Mouse (Mus musculus) hindbrain, postnatal 0 days (tissue): ENCODE data around the gene Hecw2. TPM values are rescaled to one million over a fixed set of nuclear protein-coding genes. Genes with fewer than 3 reads are reported as not detected.

Experiments
- ATAC-seq: fragments of 200-750 bp; cut with Nextera tagmentation; 2 replicates; pipeline ENCODE4 v1.8.0; 2017; ENCODE audit warnings: mild to moderate bottlenecking, moderate TSS enrichment, moderate library complexity
- DNase-seq: peaks from one replicate; pipeline ENCODE4 v3.0.0-alpha.2; 2015; ENCODE audit warnings: low spot score
- H3K27ac ChIP-seq: fragments of 300-500 bp; sonication (generic); 2 replicates; pipeline ENCODE4 v1.5.1; 2014; ENCODE audit warnings: mild to moderate bottlenecking
- H3K27me3 ChIP-seq: fragments of 300-500 bp; sonication (generic); 2 replicates; pipeline ENCODE4 v1.6.1; 2014; ENCODE audit warnings: low read length, mixed read lengths; ENCODE audit not compliant: insufficient read depth
- H3K36me3 ChIP-seq: fragments of 300-500 bp; sonication (generic); 2 replicates; pipeline ENCODE4 v1.6.1; 2014; ENCODE audit warnings: low read length, mixed read lengths; ENCODE audit not compliant: insufficient read depth
- H3K4me1 ChIP-seq: fragments of 300-500 bp; sonication (generic); 2 replicates; pipeline ENCODE4 v1.6.1; 2014; ENCODE audit warnings: antibody characterized with exemption, low read length, mixed read lengths; ENCODE audit not compliant: insufficient read depth
- H3K4me2 ChIP-seq: fragments of 300-500 bp; sonication (generic); 2 replicates; pipeline ENCODE4 v1.6.1; 2014; ENCODE audit warnings: low read depth, mild to moderate bottlenecking, low read length, moderate library complexity, mixed read lengths
- H3K4me3 ChIP-seq: fragments of 300-500 bp; sonication (generic); 2 replicates; pipeline ENCODE4 v1.5.1; 2014; ENCODE audit warnings: low read length
- H3K9ac ChIP-seq: fragments of 300-500 bp; sonication (generic); replicated peaks from 2 replicates; pipeline ENCODE4 v1.6.1; 2014; ENCODE audit warnings: mild to moderate bottlenecking, low read length, moderate library complexity, mixed read lengths
- H3K9me3 ChIP-seq: fragments of 300-500 bp; sonication (generic); 2 replicates; pipeline ENCODE4 v1.6.1; 2016; ENCODE audit warnings: low read length, mixed read lengths
- CTCF ChIP-seq: IDR thresholded peaks from 2 replicates; pipeline ENCODE4 v1.5.1; 2016; ENCODE audit warnings: antibody characterized with exemption, control low read depth, low read depth
- WGBS: fragments of 180-500 bp; shearing (Covaris S2); extraction: QIAGEN DNeasy Blood & Tissue Kit; methylation state at CpG from one replicate; pipeline ENCODE4 v1.1.7; 2014; 5-methylcytosine and 5-hydroxymethylcytosine counted together
- polyA plus RNA-seq: library from polyadenylated mRNA; unstranded; fragments of >200 nt; fragmentation: Nextera tagmentation; extraction: Ambion mirVana; gene quantifications from 2 replicates; pipeline ENCODE4 v1.2.1, GENCODE M21; 2015
- total RNA-seq: library from RNA; depleted of rRNA; stranded (reverse); fragments of >200 nt; gene quantifications from 2 replicates; pipeline ENCODE4 v1.2.3, GENCODE M21; 2014

The Hecw2 gene
- total and polyA plus RNA-seq, 2 experiments from 2014 or later: 6.3 to 21.1 TPM

GRCm38 (mm10) chr1:53797811-53798210 is 397.2 kb downstream of the Hecw2 start:
- no peak overlapping the region for H3K4me3 ChIP-seq
- H3K4me1 ChIP-seq: no peaks in the 10 kb centered on the region
- H3K4me2 ChIP-seq: no peak overlapping the region
- TF ChIP-seq CTCF: no peak
- no peak overlapping the region for H3K9ac ChIP-seq
- H3K27me3 ChIP-seq: no peaks in the 10 kb centered on the region
- H3K27ac ChIP-seq: no peak overlapping the region
- DNase-seq (no peak), ATAC-seq (no peak)
- 74% methylated on average over 3 of the region's 3 CpGs for WGBS
- no peaks in the 10 kb centered on the region for H3K36me3 ChIP-seq
- H3K9me3 ChIP-seq: no peaks in the 10 kb centered on the region

GRCm38 (mm10) chr1:53797074-53797473 is 397.9 kb downstream of the Hecw2 start:
- Histone ChIP-seq H3K9ac (no peak overlapping the region), H3K4me1 (no peaks in the 10 kb centered on the region), H3K36me3 (no peaks in the 10 kb centered on the region), H3K9me3 (no peaks in the 10 kb centered on the region), H3K27me3 (no peaks in the 10 kb centered on the region), H3K4me2 (no peak overlapping the region), H3K4me3 (no peak overlapping the region), H3K27ac (no peak overlapping the region)
- no peak for TF ChIP-seq CTCF
- ATAC-seq: no peak
- 91% methylated on average over 5 of the region's 5 CpGs for WGBS
- no peak for DNase-seq

DNA sequence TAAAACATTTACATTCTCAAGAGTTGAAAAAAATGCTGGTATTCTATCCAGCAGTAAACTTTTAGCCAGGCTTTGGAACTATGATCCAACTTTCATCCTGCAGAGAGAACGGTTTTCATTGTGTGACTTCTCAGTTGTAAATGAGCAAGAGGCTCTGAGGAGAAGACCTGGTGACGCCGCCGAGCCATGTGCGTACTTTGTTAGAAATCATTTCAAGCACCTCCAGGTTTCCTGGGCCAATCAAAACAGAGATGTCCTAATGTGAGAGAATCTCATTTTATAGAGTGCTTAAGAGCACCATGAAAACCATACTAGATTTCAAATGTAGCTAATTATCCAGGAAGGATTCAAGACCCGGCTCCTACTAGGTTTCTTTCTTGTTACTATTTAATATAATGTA is 398.7 kb downstream of the Hecw2 start:
- Histone ChIP-seq H3K27me3 (no peaks in the 10 kb centered on the region), H3K27ac (no peak overlapping the region), H3K4me3 (no peak overlapping the region), H3K4me1 (no peaks in the 10 kb centered on the region), H3K36me3 (no peaks in the 10 kb centered on the region), H3K9me3 (no peaks in the 10 kb centered on the region), H3K9ac (no peak overlapping the region), H3K4me2 (no peak overlapping the region)
- TF ChIP-seq CTCF: no peak
- ATAC-seq (no peak), DNase-seq (no peak)
- WGBS: 89% methylated on average over 6 of the region's 6 CpGs

DNA sequence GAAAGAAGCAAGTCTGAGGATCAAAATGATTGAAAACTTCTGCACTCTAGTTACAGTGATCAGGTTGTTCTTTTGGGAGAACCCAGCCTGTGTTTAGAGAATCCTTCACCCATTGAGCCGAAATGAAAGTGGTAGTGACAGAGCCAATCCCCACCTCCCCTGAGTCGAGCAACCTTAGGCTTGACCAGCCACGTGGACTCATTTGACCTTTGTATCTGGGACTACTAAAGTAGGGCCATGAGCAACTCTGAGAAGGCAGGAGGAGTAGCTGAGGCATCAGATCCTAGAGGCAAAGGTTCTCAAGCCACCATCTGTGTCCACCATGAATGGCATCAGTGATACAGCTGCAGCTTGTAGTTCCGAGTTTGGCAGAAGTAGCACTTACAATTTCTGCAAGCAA is 399.4 kb downstream of the Hecw2 start:
- no peak overlapping the region for H3K27ac ChIP-seq
- no peaks in the 10 kb centered on the region for H3K4me1 ChIP-seq
- no peak overlapping the region for H3K9ac ChIP-seq
- no peak overlapping the region for H3K4me3 ChIP-seq
- TF ChIP-seq CTCF: no peak
- H3K9me3 ChIP-seq: no peaks in the 10 kb centered on the region
- no peaks in the 10 kb centered on the region for H3K27me3 ChIP-seq
- H3K4me2 ChIP-seq: no peak overlapping the region
- WGBS: 80% methylated on average over 4 of the region's 4 CpGs
- H3K36me3 ChIP-seq: no peaks in the 10 kb centered on the region
- no peak for DNase-seq
- ATAC-seq: no peak

DNA sequence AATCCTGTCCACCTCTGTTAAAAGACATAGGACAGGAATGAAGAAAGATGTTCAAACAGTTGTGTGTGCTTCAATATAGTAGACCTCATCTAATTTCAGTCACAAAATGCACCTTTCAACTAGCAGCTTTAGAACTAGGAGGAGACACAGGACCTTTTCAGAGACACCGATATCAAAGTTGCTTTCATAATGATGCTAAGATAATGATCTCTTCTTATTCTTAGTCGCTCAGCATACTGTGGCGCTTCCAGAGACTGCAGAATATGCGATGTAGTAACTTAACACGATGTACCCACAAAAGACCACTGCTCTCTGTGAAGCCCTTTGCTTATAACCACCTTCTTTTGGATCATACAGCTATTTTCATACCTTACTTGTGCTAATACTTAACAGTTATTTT is 399.9 kb downstream of the Hecw2 start:
- Histone ChIP-seq H3K27ac (no peak overlapping the region), H3K4me3 (no peak overlapping the region), H3K27me3 (no peaks in the 10 kb centered on the region), H3K9ac (no peak overlapping the region), H3K36me3 (no peaks in the 10 kb centered on the region), H3K4me2 (no peak overlapping the region), H3K9me3 (no peaks in the 10 kb centered on the region), H3K4me1 (no peaks in the 10 kb centered on the region)
- no peak for TF ChIP-seq CTCF
- DNase-seq (no peak), ATAC-seq (no peak)
- WGBS: 92% methylated on average over 5 of the region's 5 CpGs

DNA sequence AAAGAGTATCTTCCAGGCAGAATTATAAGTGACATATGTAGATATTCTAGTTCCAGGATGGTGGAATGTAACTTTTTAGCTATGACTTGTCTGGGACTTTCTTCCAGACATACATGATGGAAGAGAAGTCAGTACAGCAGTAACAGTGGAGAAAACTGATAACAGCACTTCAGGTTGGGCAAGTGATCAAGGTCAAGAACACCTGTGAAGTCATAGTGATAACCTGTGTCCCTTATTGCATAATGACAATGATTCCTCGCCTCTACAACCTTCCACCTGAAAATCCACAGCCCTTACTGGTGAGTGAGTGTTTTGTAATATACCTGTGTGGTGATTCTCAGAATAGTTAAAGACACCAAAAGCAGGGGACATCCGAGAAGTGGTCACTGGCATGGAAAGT is 400.7 kb downstream of the Hecw2 start:
- no peaks in the 10 kb centered on the region for H3K4me1 ChIP-seq
- DNase-seq (no peak), ATAC-seq (no peak)
- H3K4me3 ChIP-seq: no peak overlapping the region
- no peaks in the 10 kb centered on the region for H3K27me3 ChIP-seq
- no peak overlapping the region for H3K4me2 ChIP-seq
- TF ChIP-seq CTCF: no peak
- no peaks in the 10 kb centered on the region for H3K9me3 ChIP-seq
- H3K9ac ChIP-seq: no peak overlapping the region
- H3K27ac ChIP-seq: no peak overlapping the region
- no peaks in the 10 kb centered on the region for H3K36me3 ChIP-seq
- 81% methylated on average over 2 of the region's 2 CpGs for WGBS

DNA sequence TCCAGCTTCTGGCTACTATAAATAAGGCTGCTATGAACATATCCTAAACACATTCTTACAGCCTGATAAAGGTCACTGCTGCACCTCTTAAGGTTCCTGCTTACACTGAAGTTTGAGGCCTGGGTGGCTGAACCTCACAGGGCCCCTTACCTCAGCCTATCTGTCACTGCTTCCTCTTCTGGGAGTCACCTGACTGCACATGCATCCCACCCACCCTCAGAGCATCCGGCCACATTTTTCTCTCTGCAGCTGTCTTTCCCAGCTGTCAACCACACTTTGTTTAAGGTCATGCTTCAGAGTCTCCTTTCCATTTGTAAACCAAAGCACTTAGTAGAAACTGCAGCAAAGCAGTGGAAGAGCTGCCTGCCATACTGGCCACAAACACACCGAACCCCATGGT is 403.6 kb downstream of the Hecw2 start:
- ATAC-seq (no peak), DNase-seq (no peak)
- no peaks in the 10 kb centered on the region for H3K9me3 ChIP-seq
- H3K27me3 ChIP-seq: no peaks in the 10 kb centered on the region
- no peaks in the 10 kb centered on the region for H3K4me1 ChIP-seq
- WGBS: 76% methylated on average over 2 of the region's 2 CpGs
- no peak for TF ChIP-seq CTCF
- no peaks in the 10 kb centered on the region for H3K36me3 ChIP-seq
- H3K4me2 ChIP-seq: no peak overlapping the region
- H3K4me3 ChIP-seq: no peak overlapping the region
- H3K9ac ChIP-seq: no peak overlapping the region
- H3K27ac ChIP-seq: no peak overlapping the region
